Mouse (Mus musculus) neutrophil, adult 5-6 weeks (primary cell): Measurements from ENCODE around the gene Gm10197. TPM values are rescaled to one million over a fixed set of nuclear protein-coding genes. Genes with fewer than 3 reads are reported as not detected.
"Not testable (repeated sequence)": the region's sequence is repeated elsewhere in the genome, so short reads cannot be mapped to it uniquely, and the experiment has no call there.

Source experiments
- ATAC-seq: fragments of 151-379, 151-347 bp; 2 replicates; pipeline ENCODE4 v1.8.0; 2017; ENCODE audit warnings: mild to moderate bottlenecking, moderate TSS enrichment; ENCODE audit not compliant: insufficient number of reproducible peaks, poor library complexity, low FRiP score, severe bottlenecking; ENCODE audit errors: extremely low read depth
- total RNA-seq: library from RNA; stranded (forward); fragments of 200-1000 nt; gene quantifications from 2 replicates; pipeline ENCODE4 v1.2.3, GENCODE M21; 2017

The Gm10197 gene
- total RNA-seq, 1 experiment from 2014 or later, result not detected

DNA sequence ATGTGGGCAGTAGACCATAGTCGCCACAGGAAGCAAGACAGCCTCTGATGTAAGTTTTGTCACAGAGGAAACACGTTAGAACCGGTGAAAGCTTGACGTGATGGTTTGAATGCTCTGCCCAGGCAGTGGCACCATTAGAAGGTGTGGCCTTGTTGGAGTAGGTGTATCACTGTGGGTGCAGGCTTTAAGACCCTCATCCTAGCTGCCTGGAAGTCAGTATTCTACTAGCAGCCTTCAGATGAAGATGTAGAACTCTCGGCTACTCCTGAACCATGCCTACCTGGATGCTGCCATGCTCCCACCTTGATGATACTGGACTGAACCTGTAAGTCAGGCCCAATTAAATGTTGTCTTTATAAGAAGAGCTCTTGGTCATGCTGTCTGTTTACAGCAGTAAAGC is 24.2 kb upstream of the Gm10197 start:
- not testable (repeated sequence) for ATAC-seq

DNA sequence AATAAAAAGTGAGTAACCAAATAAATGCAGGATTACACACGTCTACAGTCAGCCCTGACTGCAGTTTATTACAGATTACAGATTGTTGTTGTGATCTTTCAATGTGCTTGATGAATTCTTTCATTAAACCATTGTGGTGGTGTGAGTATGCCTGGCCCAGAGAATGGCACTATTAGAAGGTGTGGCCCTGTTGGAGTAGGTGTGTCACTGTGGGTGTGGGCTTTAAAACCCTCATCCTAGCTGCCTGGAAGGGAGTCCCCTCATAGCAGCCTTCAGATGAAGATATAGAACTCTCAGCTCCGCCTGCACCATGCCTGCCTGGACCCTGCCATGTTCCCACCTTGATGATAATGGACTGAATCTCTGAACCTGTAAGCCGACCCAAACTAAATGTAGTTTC is 23.4 kb upstream of the Gm10197 start:
- ATAC-seq, result not testable (repeated sequence)

DNA sequence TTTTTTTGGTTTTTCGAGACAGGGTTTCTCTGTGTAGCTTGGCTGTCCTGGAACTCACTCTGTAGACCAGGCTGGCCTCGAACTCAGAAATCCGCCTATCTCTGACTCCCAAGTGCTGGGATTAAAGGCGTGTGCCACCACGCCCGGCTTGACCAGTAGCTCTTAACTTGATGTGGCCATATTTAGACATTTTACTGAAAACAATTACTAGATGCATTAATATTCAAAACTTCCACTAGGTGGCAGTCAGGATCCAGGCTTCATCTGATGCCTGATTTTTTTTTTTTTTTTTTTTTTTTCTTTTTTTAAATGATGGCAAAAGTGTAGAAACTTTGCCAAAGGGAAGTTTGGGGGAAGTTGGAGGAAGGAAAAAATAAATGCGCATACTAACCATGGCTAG is 23.0 kb upstream of the Gm10197 start:
- no peak for ATAC-seq

DNA sequence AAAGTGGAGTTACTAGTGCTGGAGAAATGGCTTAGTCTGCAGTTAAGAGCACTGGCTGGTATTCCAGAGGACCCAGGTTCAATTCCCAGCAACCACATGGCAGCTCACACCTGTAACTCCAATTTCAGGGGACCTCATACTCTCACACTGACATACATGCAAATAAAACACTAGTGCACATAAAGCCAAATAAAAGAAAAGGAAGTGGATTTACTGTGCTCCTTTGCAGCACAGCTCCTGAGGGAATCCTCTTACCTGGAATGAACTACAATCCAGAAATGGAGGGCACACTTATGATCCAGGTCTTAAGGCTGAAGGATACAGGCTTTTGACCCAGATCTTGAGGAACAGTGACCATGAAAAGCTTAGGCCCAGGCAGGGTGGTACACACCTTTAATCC is 22.1 kb upstream of the Gm10197 start:
- ATAC-seq, result no peak

DNA sequence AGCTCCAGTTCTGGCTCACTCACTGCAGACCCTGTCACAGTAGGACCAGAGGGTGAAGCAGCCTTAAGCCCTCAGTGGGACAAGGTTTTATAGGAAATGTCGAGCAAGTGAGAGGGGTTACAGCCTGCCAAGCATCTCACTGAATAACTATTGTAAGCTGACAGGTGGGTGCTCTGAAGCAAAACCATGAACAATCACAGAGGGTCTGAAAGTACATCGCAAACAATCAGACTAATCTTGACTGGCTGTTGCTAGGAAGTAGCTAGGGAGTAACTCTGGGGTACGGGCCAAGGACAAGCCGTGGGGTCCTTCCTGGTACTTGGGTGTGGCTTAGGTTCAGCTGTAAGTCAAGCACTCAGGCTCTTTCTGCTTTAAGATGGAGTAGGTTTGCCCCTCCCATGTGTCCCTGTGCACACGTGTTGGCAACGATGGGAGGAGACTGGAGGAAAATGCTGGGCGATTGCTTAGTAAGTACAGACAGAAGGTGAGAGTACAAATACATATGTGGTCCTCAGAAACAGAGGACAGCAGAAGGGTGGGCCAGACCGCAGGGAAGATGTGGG is 21.3 kb upstream of the Gm10197 start:
- ATAC-seq, result no peak

DNA sequence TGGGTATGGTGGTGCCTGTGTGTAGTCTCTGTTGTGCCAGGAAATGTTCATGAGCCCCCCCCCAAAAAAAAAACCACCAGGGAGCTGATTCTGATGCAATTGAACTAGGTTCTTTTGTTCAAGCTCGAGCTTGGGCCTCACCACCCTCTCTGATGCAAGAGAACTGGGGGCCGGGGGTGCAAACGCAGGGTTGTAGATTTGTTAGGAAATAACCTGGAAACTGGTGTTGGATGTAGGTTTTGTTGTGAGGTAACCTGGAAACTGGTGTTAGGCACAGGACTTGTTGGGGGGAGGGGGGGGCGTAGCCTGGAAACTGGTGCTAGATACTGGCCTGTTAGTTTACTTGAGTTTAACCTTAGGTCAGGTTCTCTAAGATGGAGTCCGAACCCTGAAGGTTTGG is 20.2 kb upstream of the Gm10197 start:
- ATAC-seq, result no peak

DNA sequence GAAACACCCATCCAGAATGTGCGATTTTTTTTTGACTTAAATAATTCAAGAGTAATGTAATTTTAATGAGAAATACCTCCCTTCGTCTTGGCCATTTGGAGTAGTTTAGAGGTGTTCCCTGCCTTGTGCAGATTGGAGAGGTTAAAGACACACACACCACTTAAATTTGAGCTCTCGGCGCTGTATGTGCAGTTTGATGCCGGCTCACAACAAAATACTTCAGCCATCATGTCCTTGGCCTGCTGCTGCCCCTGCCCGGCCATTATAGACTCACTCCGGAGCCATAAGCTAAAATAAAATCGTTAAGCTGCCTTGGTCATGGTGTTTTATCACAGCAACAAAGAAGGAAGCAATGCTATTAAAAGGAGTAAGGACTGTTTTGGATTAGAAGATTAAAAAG is 19.8 kb upstream of the Gm10197 start:
- no peak for ATAC-seq

DNA sequence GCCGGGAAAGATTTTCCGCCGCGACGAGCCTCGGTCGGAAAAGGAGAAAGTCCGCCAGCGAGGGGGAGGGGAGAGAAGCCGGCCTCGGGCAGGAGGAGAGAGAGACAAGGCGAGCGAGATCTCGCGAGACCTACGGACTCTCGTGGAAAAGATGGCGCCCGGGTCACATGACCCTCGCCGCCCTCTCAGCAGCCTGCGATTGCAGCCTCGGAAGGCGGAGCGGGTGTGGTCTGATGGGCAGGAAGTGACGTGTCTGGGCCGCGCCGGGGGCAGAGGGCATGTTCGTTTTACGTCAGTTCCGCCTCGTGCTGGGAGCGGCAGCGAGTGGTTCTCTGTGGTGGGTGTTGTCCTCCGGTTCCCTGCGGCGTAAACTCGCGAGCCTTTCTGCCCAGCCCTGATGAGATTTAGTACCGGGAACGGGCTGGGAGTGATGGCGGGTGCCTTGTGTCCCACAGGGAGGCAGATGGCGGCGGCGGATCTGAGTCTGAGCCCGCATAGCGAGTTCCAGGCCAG is 19.0 kb upstream of the Gm10197 start, which contains the start of gene Smndc1:
Smndc1 (minus strand) TSS at position 84 of the 513 bp plus-strand sequence.
- ATAC-seq, result peak; percentile 96

DNA sequence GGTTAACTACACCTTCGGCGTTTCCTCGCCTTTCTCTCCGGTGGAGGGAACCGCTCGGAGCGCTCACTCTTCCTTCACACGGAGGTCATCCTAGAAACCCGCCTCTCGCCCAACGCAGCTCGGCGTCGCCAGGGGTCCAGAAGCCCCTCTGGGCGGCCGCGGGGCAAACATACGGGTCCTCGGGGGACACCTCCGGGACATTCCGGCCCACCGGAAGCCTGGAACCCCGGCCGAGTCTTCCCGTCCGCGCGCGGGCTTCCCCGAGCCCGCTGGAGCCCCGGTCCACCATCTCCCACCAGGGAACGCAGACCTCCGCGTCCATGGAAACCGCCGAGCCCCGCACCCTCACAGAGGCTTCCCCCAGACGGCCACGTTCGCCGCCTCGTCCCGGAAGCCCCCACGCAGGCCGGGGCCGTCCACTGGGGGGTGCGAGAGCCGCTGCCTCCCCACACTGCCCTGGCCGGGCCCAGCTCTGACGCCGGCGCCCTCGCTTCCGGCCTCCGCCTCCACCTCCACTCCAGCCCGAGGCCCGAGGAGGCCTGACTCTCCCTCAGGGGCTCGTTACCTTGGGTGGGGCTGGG is 18.4 kb upstream of the Gm10197 start:
- ATAC-seq, result peak; percentile 37; the same call in 1 of the 2 replicates

DNA sequence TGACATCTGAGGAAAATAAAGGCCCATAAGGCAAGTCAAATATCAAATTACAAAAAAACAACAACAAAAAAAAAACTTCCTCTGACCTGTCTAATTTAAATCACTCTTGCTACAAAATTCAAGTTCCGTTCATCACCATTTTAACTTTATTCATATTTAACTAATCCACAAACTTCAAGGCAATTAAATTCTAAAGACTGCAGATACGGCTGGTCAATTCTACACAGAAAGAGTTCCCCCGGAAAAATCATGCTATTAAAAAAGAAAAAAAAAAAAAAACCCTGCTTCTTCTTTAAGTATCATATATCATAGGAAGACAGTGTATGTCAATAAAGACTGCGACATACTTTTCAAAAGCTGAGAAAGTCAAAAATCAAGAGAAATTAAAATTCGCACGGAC is 17.9 kb upstream of the Gm10197 start:
- no peak for ATAC-seq

DNA sequence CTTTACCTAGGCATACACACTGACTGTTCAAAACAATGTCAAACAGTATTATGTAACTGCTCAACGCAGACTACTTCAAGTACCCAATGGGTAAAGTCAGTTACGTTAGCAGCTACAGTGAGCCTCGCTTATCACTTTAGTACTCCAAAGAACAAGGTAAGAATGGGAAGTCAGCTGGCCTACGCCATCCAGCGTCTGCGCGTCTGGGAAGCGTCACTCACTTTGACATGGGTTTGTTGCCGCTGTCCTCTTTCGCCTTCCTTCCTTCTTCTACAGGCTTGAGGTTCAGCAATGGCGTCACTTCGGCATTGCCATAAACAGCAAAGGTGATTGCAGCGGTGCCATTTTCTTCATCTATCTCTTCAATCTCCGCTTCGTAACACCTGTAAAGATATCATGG is 11.8 kb upstream of the Gm10197 start:
- no peak for ATAC-seq

DNA sequence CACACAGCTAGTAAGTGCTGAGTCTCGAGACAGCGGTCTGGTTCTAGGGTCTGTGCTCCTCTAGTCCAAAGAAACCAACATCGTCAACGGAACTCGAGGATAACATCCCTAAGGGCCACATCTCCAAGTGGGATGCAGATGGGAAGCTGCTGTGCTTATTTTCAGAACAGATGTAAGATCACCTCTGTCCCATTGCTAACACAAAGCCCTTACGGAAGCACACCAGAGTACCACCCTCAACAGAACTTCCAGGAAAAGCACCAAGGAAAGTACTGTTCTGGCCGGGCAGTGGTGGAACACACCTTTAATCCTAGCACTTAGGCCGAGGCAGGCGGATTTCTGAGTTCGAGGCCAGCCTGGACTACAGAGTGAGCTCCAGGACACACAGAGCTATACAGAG is 6.9 kb upstream of the Gm10197 start:
- ATAC-seq, result no peak

DNA sequence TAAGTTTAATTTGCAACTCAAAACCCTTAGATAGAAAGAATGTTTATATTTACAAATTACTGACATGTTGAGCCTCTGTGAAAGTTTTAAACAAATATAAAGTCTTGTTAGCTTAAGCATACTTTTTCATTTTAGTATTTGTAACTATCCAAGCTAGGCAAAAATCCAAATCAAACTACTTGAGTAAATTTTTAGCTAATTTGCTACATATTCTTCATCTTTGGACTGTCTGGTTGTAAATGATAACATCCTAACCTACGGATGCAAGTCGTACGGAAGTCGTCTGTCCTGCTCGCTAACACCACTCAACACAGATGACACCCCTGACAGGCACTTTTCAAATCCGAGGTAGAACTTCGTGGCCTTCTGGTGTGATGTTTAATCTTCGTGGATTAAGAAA is 6.1 kb upstream of the Gm10197 start:
- no peak for ATAC-seq

DNA sequence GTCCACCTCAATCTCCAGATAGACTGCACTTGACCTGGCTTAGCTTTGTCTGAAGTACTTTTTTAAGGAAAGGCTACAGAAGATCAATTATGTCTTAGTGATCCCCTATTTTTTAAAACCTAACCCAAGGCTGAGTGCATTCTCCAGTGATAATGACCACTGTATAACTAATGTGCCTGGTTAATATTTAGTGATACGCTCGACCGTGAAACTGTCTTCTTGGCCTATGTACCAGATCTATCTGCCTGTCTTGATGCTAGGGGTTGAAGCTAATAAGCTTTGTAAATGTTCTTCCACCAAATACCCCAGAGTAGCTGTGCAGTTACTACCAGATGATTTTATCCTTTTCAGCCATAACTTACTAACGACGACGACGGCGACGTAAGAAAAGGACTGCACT is 4.2 kb upstream of the Gm10197 start:
- no peak for ATAC-seq

DNA sequence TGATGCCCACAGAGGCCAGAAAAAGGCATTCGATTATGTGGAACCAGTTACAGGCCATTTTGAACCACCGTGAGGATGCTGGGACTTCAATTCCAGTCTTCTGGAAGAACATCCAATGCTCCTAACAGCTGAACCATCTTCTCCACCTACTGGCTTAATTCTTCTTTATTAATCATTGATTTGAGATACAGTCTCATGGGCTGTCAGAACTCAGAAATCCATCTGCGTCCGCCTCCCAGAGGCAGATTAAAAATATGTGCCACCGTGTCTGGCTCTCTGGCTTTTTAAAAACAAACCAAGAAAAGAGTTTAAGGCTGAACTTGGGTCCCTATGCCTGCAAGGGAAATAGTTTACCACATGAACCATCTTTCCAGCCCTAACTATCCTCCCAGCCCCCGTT is 3.7 kb upstream of the Gm10197 start:
- no peak for ATAC-seq

DNA sequence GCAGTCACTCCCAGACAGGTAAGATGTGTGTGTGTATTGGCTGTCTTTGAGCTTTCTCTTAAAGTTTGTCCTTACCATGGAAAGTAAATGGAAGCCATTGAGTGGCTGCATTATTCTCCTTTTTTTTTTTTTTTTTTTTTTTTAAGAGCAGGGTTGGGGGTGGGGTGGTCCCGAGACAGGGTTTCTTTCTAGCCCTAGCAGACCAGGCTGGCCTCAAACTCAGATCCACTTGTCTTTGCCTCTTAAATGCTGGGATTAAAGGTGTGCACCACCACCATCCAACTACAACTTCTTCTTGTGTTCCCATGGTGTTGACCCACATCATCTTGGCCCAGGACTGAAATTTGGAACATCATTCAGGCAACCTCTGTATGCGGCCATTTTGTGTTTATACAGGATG is 2.0 kb upstream of the Gm10197 start:
- no peak for ATAC-seq

DNA sequence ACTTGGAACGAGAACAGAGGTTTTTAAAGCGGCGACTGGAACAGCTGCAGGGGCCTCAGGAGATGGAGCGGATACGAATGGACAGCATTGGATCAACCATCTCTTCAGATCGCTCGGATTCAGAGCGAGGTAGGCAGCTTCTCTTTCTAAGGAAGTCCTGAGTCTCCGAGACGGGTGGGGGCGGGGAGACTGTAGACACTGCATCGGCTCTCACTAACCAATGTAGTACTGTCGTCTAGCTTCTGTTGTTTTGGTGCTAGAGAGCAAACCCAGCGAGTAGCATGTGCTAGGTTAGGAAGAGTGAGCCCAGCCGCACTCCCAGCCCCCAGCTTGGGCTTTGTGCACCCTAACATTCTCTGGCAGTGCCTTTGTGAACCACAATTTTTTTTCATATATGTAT is 1.3 kb downstream of the Gm10197 start:
- ATAC-seq, result no peak

DNA sequence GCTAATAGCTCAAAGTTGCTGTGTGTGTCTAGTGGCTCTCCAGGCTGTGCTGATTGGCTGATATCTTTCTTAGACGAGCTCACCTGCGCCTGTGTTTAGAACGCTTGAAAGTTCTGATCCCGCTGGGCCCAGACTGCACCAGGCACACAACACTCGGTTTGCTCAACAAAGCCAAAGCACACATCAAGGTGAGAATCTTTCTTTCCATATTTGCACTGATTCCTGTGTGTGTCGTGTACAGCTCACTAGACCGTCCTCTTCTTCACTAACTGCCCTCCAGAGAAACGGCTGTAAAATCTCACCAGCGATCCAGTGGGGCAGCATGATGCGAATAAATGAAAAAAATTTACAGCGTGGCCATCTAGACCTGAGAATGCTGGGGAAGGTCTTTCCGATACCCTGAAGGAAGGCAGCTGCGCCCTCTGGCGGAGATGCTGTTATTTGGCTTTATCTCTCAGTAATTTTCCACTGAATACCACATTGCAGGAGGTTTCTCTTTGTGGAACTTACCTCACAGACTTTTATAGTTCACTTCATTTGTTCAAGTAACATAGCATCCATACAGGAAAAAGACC is 2.0 kb downstream of the Gm10197 start:
- ATAC-seq, result peak; percentile 53; the same call in 1 of the 2 replicates

DNA sequence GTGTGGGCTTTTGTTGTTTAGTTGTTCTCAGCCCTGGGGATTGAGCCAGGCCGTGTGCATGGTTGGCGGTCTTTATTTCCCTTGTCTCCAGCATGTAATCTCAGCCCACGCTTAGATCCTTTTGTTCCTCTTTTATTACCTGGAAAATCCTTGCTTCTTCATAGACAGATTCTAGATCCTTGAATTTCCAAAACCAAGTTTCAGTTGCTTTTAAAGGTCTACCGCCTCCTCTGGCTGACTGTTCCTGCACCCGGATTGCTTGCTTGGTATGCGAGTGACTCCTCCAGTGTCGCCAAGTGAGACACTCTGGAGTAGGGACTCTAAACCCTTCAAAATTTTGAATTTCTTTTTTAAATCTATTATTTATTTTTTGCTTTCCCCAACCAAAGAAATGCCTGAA is 4.7 kb downstream of the Gm10197 start:
- ATAC-seq, result no peak

DNA sequence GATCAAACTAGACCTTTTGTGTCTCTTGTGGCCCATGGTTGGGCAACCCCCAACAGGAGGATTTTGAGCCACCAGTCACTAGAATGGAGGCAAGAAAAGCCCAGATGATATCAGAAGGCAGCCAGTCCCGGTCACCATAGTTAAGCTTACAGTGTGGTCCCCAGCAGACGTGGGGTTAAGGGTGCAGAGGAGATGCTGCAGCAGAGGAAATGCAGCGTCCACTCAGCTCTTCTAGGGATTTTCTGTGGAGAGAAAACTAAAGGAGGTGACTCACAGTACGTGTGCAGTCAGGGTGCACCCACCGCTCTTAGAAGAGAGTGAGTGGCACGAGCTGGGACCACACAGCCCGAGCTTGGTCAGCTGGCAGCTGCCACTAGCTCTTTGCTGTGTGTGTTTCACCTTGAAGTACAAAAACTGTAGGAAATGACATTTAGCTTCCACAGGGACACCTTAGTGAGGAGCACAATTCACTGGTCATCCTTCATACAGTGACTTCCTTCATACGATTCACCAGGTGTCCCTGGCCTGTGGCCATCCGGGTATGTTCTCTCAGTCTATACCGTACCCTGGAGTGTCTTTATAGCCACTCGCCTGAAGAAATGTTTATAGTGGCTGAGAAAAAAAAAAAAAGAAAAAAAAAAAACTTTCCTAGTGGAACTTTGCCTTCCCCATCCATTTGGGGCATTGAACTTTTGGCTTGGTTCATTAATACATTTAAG is 5.3 kb downstream of the Gm10197 start:
- no peak for ATAC-seq
